Mouse (Mus musculus): Measurements from ENCODE around the gene Sowahb.

The Sowahb gene

DNA sequence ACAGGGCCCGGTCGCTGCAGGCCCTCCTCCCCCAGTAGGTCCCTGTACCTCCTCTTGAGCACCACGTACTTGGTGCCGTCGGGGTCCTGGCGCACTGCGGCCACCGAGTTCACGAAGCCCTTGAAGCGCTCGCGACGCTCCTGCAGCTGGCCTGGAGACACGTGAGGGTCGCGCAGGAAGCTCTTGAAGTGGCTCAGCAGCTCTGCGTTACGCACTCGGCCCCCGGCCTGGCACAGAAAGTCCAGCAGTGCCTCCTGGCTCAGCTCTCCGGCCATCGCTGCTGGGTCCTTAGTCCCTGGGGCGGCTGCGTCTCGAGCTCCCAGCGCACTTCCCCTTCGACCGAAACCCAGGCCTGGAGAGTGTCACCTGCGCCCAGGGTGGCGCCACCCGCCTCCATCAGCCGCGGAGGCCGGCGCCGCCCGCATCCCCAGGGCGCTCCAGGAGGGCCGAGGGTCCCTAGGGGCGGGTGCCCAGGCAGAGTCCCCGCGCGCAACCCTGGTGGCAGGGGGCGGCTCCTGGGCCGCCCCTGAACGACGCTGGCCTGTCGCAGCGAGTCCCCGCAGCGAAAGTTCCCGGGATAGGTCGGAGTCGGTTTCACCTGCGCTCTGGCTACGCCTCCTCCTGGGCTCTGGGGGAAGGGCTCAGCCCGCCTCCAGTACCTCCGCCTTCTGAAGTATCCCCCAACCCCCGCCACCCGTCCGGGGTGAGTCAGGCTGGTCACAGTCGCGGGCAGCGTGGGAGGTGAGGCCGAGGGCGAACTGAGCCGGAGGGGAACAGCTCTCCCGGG is at the start of gene Sowahb:
Gene Sowahb (minus strand): TSS at position 439 of the 787 bp plus-strand sequence.
- DNase-seq (ENCODE audit: low read depth), result no peak

- DNase-seq (ENCODE audit: low read depth), result no peak
Observed at GRCm38 (mm10) chr5:93093638-93094527, 49.1 kb upstream of the Sowahb start.

DNA sequence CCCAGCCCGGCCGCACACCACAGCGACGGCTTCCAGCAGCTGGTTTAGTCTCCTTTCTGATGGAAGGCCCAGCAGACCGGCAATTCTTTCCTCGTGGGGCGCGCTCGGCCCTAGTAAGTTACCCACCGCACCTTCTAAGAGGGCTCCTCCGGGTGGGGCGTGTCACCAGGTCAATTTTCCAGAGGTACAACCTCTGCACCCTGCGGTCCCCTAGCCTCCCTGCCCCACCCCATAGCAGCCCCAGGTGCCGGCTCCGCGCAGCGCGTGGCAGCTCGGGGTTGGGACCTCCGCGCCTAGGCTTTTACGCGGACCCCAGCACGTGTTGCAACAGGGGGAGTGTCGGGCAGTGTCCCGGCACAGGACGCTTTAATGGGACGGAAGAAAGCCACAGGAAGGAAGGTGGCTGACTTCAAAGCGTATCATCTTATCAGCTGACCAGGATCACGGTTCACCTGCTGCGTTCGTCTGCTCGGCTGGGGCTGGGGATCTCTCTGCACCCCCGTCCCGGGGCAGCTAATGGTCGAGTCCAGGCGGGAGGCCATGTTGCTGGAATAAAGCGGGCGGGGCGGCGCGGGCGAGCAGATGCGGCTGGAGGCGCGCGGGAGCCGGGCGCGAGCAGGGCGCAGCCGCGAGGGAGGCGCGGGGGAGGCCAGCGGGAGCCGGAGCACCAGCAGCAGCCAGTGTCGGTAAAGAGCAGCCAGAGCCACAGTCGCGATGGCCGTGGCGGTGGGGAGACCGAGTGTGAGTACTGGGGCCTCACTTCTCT is 48.2 kb upstream of the Sowahb start, which contains the start of gene Sept11:
Gene Sept11 (plus strand): TSS at position 581 of the 766 bp plus-strand sequence.
- peak; percentile 68 for DNase-seq (ENCODE audit: low read depth)

DNA sequence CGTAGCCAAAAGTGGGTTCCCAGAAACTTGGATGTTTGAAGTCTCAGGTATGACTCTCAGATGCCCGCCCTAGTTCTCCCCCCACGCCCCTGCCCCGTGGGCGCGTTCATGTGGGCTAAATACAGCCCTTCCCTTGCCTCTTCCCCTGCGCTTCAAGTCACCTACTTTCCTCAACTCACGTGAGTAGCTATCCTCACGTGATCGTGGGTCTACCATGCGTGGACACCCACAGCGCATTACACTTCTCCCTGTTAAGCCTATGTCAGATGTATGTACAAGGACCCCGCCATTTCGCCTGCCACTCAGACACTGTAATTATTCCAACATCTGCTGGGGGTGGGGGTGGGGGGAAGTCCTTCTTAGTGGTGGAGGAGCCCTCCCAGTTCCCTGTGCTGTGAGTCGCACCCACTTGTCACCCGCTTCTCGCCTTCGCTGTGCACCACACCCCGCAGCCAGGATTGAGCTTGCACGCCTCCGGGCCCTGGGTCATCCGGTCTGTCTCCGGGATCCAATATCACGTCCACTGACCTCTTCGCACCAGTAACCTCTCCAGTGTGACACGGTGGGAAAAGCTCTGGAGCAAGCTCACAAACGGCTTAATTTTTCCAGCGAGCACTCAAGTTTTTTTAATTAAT is 47.4 kb upstream of the Sowahb start:
- DNase-seq (ENCODE audit: low read depth), result no peak

DNA sequence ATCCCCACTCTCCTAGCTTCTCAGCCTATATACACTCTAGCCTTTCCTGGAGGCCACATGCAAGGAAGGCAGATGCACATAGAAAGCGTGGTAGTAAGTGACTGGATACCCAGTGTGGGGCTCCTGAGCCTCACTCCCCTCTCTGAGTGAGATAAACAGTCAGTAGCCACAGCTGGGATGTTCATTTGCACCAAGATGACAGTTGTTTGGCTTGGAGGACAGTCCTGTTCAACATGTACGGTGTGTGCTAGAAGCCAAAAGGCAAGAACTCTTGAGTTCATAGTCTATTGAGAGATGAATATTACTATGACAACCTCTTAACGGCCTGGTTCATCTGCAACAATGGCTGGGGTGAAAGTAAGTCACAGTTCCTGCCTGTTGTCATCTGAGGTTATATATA is 46.4 kb upstream of the Sowahb start:
- DNase-seq (ENCODE audit: low read depth), result no peak

DNA sequence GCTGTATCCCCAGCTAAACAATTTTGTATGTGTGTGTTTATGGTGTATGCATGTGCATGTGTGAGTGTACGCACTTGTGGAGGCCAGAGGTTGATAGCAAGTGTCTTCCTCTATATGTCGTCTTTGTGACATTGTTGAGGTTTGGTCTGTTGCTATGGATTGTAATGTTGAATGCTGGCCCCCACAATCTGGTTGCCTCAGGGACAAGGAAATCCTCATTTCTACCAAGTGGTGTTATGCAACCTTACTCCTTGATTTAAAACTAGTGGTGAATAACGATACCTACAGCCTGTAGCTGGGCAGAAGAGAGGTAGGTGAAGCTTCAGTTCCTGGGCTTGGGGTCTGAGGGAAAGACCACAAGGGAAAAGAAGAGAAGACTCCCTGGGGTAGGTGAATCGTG is 41.1 kb upstream of the Sowahb start:
- DNase-seq (ENCODE audit: low read depth), result no peak

DNA sequence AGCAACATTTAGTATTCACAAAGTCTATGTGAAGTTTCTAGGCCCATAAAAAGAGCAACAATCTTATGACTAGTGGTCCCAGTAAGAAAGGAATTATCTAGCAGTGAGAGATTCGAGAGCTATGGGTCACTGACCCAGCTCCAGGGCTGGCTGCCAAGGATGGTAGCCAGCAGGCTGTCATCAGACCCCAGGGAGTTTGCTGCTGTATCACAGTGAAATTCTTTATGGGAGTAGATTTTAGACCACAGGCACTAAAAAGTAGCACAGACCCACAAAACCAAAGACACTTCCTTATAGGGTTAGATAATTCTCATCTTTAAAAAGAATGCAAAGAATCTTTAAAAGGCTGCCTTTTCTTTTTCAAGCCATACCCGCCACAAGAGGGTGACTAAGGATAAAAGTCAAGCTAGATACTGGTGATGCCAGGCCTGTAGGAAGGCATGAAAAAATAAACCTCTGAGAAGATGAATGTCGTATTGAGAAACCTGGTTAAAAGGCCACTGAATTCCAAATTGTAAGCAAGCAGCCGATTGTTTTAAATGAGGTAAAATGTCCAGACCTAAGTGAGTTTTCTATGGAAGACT is 40.3 kb upstream of the Sowahb start:
- no peak for DNase-seq (ENCODE audit: low read depth)

DNA sequence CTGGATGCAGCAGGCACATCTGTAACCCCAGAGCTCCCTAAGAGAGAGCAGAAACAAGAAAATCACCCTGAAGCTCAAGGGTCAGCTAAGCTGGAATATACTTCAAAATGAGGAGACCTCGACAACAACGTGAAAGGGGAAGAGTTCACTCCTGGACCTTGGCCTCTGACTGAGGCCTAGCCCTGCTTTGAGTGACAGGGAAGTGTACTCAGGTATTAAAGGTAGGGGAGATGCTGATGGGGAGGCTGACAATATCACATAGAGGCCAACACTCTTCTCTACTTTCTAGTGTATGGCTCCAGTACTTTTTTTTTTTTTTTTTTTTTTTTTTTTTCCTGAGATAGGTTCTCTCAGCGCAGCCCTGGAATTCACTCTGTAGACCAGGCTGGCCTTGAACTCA is 34.8 kb upstream of the Sowahb start:
- DNase-seq (ENCODE audit: low read depth), result no peak

GRCm38 (mm10) chr5:93077661-93078323 is 33.0 kb upstream of the Sowahb start:
- DNase-seq (ENCODE audit: low read depth), result no peak

DNA sequence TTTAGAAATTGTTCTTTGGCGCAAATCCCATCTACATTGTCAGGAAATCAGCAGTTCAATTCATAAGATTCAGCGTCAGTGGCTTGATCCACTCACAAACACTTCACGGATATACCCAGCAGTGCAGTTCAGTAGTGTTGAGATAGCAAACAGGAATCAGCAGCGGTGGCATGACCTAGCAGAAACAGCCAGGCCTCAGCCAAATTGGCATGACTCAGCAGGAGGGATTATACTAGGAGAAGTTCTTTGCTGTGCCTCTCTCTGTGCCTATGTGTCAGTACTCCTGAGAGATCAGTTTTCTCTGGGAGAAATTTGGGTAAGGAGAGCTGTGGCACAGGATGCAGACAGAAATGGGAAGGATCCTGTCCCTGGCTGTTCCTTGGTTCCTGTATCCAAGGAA is 16.0 kb upstream of the Sowahb start:
- no peak for DNase-seq (ENCODE audit: low read depth)

GRCm38 (mm10) chr5:93053606-93054397 is 9.0 kb upstream of the Sowahb start:
- DNase-seq (ENCODE audit: low read depth), result no peak

- DNase-seq (ENCODE audit: low read depth), result no peak
Observed at GRCm38 (mm10) chr5:93051951-93052350, 7.1 kb upstream of the Sowahb start.

DNA sequence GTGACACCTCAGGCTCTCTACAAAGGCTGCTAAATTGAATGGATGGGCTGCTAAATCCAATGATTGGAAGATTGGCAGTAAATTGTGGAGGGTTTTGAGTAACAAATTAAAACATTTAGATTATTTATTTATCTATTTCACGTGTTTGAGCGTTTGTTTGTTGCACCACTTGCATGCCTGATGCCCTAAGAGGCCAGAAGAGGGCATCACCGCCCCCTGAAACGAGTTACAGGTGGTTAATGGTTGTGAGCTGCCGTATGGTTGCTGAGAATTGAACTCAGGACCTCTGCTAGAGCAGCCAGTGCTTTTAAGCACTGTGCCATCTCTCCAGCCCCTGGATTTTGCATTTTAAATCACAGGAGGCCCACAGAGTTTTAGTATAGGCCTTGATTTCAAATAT is 6.2 kb upstream of the Sowahb start:
- no peak for DNase-seq (ENCODE audit: low read depth)

GRCm38 (mm10) chr5:93049971-93050370 is 5.1 kb upstream of the Sowahb start:
- no peak for DNase-seq (ENCODE audit: low read depth)

GRCm38 (mm10) chr5:93048481-93049240 is 3.8 kb upstream of the Sowahb start:
- no peak for DNase-seq (ENCODE audit: low read depth)

DNA sequence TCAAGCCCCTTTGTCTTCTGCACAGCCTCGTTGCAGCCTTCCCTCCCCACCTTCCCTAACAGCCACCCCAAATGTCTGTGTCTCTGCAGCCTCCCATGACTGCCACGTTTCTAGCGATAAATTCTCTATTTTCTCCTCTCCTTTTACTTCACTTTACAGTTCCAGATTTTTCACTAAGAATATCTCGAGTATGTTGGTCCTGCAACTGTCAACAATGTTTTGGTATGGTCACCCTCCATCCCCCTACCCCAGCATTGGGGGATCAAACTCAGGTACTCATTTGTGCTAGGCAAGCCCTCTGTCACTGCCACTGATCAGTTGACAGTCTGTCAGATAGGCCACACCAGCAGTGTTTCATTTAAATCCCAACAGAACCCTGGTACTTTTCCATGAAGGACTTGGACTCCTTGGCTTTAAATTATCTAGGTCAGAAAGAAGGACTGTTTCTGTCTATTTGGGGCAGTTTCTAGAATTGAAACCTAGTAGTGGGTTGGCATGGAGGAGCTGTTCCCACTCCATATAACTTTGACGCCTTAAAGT is 1.6 kb upstream of the Sowahb start:
- no peak for DNase-seq (ENCODE audit: low read depth)

DNA sequence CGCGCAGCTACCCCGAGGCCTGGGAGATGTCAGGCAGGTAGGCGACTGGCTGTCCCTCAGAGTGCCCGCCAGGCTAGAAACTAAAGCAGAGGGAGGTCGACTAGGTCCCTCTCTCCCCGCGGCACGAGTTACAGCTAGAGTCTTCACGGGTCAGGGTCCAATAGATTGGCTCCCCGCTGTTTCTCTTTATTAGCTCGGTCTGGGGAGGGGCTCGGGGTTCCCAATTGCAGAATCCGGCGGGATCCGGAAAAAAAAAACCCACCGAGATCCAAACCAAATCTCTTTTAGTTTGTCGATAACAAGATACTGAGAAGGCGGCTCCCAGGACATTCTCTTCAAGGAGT is 521 bp upstream of the Sowahb start:
- no peak for DNase-seq (ENCODE audit: low read depth)

DNA sequence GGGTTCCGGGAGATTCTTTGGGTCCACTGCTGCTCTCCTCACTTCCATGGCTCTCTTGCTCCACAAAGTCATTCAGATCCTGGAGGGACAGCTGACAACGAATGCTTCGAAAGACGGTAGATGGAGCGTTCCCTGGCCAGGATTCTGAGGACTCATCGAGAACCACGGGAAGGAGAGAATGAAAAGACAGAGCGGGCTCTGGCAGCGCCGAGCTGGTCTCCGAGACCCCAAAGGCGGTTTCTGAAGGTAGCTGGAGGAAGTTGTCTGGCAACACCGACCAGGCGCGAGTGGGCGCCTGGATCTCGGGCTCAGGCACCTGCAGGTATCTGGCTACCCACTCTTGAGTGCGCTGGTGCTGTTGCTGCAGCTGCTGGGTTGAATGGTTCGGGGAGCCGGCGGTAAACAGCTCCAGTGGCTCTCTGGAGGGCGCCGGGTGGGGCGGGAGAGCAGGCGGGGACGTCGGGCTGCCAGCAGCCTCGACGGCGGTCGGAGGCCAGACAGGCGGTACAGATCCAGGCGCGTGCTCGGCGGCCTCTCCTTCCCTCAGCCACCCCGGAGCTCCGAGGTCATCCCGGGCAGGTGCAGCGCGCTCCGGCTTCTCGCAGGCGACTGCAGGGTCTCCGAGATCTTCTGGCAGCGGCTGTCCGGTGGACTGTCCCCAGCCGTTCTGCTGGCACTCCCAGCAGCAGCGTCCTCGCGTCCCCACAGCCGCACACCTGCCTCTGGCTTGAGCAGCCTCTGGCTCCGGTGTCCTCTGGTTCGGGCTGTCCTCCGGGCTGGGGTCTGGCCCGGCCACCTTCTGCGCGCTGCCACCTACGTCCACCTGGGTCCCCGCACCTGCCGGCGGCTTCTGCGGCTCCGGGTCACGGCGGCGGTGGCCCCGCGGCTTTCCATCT is 886 bp downstream of the Sowahb start:
- no peak for DNase-seq (ENCODE audit: low read depth)

Data from fibroblast of lung, adult 2 months (primary cell).